Mouse (Mus musculus) adrenal gland, postnatal 10 days (tissue): ENCODE results near the gene Naxe. TPM values are rescaled to one million over a fixed set of nuclear protein-coding genes. Genes with fewer than 3 reads are reported as not detected.

Experiments used
- DNase-seq: peaks from one replicate; pipeline ENCODE4 v3.0.0; 2021; ENCODE audit warnings: mixed read lengths
- long read RNA-seq, 2 experiments: library from polyadenylated mRNA; stranded (forward); transcript quantifications; one replicate each; pipeline ENCODE4 v2.0.0; 2021
- total RNA-seq, 2 experiments: library from RNA; stranded (reverse); gene quantifications; 2 replicates each; pipeline ENCODE4 v1.2.3; 2021

The Naxe gene
- 100 to 1,000 TPM; 140 to 150 TPM for total RNA-seq
- long read RNA-seq, experiment 1, transcript Naxe-201 (6 exons, 908 nt) = major isoform, 192 of 215 reads
- long read RNA-seq, experiment 1, partial matches to known transcripts = 13 of 215 reads
- long read RNA-seq, experiment 1, other reads (novel, unspliced or antisense) = 10 of 215 reads
- long read RNA-seq, experiment 2, transcript Naxe-201 (6 exons, 908 nt) = major isoform, 106 of 122 reads
- long read RNA-seq, experiment 2, partial matches to known transcripts = 10 of 122 reads
- long read RNA-seq, experiment 2, other reads (novel, unspliced or antisense) = 6 of 122 reads

GRCm38 (mm10) chr3:88057902-88058696 lies at the start of gene Naxe:
TSS of gene Naxe (minus strand) at chr3:88058495.
- DNase-seq = peak; percentile 92

DNA sequence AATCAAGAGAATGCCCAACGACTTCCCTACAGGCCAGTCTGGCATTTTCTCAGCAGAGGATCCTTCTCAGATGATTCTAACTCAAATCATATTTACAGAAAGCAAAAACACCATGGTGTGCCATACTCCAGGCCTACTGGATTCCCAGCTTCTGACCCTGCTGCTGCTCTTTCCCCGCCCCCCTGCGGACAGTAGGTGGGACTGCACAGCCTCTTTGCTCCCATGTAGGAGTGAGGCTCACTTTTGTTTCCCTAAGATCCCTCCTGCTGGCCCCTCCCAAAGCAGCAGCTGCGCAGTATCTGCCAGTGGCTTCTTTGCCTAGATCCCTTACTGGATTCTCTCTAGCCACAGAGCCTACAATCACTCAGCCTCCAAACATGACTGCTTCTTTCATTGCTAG lies 47.8 kb upstream of the Naxe start:
- no peak for DNase-seq

- DNase-seq = no peak
Measured at GRCm38 (mm10) chr3:88102611-88103010, 44.3 kb upstream of the Naxe start.

DNA sequence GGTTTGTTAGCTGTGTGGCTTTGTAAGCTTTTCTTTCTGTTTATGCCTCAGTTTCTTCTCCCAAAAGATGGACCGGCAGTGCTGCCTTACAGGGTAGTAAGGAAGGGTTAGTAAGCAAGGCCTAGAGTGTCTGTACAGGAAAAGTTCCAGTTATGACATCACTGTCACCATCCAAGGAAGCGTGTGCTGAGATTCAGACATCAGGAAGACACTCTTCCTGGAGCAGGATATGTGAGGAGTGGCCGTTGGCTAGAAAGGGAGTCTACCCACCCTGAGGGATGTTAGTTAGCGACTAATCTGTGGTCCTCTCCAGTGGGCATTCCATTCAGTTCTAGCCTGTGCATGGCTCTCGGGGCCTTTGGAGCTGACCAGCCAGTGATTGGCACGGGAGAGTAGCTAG lies 43.9 kb upstream of the Naxe start:
- DNase-seq = no peak

DNA sequence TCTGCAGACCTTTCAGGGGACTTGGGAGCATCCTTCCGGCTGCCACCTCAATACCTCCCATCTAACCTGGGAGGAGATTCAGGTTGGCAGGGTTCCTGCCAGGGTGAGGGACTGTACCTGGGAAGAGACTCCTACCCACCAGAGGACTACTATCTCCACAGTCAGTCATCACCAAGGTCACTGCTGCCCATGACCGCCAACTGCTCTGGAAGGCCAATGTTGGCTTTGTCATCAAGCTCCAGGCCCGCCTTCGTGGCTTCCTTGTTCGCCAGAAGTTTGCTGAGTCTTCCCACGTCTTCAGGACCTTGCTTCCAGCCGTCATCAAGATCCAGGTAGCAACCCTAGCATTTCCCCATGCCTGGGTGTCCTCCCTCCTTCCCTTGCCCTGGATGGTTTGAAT lies 43.4 kb upstream of the Naxe start:
- no peak for DNase-seq

GRCm38 (mm10) chr3:88100251-88100650 lies 42.0 kb upstream of the Naxe start:
- no peak for DNase-seq

DNA sequence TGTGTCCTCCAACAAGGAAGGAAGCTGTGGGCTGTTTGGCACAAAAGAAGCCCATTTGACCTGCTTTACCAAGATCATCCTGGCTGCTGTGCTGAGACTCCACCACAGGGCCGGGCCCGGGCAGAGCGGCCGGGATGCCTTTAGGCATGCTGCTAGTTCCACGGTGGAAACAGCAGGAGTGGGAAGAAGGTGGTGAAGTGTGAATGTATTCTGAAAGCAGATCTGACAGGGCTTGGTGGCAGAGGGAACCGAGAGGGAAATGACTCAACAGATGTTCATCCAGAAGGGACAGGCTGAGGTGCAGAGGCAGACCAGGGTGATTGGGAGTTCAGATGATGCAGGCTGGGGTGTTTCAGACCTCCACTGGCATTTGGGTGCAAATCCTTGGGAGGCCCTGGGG lies 39.4 kb upstream of the Naxe start:
- no peak for DNase-seq

DNA sequence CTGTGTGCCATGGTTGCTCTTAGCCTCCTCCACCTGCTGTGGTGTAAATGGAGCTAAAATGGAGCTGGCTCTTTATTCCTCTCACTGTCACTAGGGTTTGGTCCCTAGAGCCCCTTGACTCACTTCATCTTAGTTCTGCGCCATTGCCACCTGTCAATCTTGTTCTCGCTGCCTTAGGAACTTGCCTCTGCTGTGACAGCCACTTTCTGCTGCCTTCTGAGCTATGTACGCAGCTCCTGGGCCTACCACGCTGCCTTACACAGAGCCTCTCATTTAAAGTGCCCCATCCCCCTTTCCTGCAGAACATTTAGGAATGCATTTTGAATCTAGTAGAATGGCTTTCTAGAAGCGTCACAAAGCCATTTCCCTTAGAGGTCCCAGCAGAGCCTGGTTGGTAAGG lies 35.8 kb upstream of the Naxe start:
- DNase-seq = no peak

GRCm38 (mm10) chr3:88090616-88091015 lies 32.3 kb upstream of the Naxe start:
- no peak for DNase-seq

- DNase-seq = no peak
Measured at GRCm38 (mm10) chr3:88090106-88090505, 31.8 kb upstream of the Naxe start.

DNA sequence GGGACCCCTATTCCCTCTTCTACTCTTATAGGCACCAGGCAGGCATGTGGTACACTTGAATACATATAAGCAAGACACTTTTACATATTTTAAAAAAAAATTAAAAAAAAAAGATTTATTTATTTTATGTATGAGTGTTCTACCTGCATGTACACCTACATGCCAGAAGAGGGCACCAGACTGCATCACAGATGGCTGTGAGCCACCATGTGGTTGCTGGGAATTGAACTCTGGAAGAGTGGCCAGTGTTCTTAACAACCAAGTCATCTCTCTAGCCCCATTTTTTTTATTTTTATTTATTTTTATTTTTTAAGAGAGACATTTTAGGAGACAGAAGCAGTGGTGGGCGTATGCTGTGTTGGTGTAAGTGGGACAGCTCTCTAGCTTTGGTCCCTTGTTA lies 29.4 kb upstream of the Naxe start:
- peak; percentile 40 for DNase-seq

DNA sequence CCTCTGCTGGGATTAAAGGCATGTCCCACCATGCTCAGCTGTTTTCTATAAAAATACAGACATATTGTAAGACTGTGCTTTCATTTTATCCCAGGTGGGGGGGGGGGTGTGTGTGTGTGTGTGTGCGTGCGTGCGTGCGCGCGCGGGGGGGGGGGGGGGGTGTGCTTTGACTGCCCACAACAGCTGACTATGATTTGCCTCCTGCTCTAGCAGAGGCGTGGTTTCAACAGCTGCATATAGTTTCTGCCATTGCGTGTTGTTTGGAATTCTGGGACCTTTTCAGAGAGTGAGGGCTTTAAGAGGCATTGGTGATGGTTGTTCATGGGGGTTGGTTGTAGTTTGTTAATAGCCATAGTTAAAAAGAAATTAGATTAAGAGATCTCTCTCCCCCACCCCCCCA lies 27.2 kb upstream of the Naxe start:
- DNase-seq = no peak

- no peak for DNase-seq
Measured at GRCm38 (mm10) chr3:88084001-88084400, 25.7 kb upstream of the Naxe start.

DNA sequence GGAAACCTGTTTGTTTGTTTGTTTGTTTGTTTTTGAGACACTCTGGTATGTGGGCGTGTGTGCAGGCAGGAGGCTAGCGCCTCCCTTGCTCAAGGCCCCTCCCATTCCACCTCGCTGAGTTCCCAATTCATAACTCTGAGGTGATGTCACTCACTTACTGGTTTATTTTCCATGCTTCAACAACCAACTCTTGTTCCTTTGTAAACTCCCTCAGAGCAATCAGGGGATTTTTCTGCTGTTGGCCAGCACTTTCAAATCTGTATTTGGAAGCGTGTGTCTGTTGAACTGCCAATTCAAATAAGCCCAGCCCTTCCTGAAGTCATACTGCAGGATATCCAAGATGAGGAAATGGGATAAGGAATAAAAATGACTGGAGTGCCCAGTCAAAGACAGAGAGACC lies 24.4 kb upstream of the Naxe start:
- DNase-seq = no peak

DNA sequence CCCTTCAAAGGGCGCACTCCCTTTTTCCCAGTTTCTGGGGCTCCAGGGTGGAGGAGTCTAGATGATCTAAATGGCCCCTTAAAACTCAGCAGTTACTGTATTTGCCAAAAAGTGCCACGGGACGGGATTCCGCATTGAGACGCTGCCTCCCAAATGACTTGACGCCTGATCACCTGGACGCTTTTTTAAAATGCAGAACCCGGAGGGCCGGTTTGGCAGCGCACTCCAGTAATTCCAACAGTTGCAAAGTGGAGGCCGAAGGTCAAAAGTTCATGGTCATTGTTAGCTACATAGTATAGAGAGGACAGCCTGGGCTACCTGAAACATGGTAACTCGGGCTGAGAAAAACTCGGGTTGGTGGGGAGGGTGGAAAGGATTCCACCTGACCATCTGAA lies 23.9 kb upstream of the Naxe start:
- DNase-seq = no peak

GRCm38 (mm10) chr3:88081345-88082223 lies 23.3 kb upstream of the Naxe start, which contains the start of gene Iqgap3:
TSS of gene Iqgap3 (plus strand) at chr3:88081971.
- peak; percentile 93 for DNase-seq

DNA sequence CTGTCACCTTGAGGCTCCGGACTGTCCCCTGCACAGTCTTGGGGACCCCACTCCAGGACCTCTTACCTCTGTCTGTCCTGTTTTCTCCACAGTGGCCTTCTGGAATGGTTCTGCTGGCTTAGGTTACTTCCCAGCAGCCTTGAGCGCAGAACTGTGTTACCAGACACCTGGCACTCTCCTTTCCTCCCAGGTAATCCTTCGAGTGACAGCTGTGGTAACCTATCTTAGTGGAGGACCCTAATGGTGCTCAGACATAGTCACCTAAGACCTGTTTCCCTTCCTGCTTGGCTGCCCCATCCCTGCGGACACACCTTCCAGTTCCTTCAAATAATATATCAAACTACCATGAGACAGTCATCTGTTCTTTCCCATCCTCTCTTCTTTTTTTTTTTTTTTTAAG lies 19.9 kb upstream of the Naxe start, which contains the start of gene Ttc24:
Gene Ttc24 (minus strand): TSS at position 101 of the 400 bp plus-strand sequence.
- no peak for DNase-seq

DNA sequence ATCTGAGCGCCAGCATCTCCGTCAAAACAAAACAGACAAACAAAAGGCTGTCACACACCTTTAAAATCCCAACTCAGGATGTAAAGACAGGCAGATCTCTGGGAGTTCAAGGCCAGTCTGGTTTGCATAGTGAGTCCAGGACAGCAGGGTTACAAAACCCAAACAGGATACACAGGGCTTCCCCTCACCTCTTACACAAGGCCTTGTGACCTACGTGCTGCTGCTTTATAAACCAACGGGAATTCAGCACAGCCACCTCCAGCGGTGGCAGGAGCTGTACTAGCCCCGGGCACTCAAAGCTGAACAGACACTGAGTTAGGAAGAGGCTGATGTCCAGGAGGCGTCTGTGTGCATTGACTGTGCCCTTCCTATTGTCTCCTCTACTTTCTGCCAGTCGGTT lies 19.1 kb upstream of the Naxe start:
- no peak for DNase-seq

DNA sequence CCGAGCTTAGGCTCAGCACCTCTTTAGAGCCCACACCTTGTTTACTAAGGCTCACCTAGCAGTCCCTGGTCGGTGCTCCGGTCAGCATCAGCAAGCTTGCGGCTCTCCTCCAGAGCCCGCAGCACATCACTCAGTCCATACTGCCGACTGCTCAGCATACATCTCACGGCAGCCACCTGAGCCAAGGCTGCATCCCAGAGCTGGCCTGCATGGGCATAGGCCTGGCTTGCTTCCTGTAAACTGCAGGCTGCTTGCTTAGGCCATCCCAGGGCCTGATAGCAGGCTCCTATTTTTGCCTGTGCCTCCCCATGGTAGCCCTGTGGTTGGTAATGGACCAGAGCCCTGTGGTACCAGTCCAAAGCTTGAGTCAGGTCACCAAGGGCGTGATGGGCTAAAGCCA lies 16.5 kb upstream of the Naxe start:
- no peak for DNase-seq

DNA sequence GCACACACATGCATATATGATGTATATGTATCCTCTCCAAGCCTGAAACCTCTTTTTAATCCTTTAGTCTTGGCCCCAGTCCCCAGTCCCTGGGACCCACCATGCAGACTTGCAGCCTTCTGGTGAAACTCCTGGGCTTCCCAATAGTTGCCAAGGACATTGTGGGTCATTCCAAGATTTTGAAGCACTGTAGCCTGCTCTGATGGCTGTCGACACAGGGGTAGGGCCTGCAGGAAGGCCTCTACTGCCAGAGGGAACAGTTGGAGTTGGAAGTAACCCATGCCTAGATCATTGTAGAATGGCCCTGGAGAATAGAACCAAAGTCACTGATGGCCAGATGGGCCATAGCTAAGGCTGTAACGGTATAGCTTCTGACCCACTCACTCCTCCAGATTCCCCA lies 16.1 kb upstream of the Naxe start:
- no peak for DNase-seq

DNA sequence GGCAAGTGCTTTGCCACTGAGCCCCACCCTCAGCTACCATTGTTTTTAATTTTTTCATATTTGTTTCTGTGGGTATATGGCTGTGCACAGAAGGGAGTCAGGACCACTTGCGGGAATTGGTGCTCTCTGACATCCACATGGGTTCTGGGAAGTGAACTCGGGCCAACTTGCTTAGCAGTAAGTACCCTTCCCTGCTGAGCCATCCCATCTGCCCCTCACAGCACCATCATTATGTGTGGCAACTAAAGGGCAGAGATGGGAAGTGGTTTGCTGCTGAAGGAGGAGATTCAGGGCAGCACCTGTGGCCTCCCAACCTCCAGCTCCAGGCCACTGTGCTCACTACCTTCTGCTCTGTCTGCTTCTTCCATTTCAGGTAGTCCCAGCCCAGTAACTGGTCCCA lies 15.3 kb upstream of the Naxe start:
- DNase-seq = no peak

DNA sequence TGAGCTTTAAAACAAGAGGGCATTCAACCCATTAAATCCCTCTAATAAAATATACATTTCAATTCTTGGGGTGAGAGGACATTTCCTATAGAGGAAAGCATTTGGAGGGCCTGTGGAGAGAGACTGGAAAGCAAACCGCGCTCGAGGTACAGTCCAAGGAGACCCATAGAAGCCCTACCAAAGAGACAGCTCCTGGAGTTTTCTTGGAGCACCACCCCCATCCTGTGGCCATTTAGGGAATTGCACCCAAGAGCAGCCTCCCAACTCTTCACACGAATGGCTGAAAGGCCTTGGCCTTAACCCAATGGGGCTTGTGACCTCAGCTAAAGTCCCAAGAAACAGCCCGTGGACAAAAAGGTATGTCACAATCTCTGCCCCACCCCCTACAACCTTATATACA lies 13.5 kb upstream of the Naxe start:
- peak; percentile 93 for DNase-seq

DNA sequence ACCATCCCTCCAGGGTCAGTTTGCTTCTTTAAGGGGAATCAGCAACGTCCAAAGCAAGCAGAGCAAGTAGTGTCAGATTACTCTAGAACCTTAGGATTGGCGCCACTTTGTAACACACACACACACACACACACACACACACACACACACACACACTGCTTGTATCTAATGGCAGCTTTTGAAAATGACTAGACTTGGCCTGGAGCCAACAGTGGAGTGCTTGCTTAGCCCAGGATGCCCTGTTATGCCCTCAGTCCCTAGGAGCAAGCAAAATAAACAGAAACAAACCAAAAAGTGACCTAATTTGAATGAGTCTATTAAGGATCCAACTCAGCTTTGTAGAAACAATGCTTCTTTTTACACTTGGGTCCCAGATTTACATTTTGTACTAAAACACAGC lies 10.1 kb upstream of the Naxe start:
- no peak for DNase-seq
